Mouse (Mus musculus): ENCODE results near the gene Alg1. TPM values are rescaled to one million over a fixed set of nuclear protein-coding genes. Genes with fewer than 3 reads are reported as not detected.
"Not testable (repeated sequence)": the region's sequence is repeated elsewhere in the genome, so short reads cannot be mapped to it uniquely, and the experiment has no call there.

Gene Alg1
- polyA plus RNA-seq, 1 experiment from 2014 or later: 17.3 TPM

DNA sequence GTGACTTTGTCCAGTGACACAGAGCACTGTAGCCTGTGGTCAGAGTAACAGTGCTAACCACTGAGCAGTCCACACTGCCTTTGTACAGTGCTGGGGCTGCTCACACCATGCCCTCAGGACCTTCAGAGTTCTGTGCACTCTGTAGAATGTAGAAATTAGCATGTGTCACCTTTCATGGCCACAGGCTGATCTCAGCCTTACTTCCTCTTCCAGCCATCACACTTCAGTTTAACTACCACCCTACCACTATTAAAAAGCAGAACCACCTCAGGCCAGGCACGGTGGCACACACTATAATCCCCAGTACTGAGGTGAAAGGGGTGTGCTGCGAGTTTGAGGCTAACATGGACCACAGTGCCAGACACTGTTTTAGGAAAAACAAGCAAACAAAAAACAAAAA lies 23.1 kb upstream of the Alg1 start:
- 33% methylated on average over 2 of the region's 2 CpGs for WGBS (ENCODE audit: insufficient replicate concordance)
- H3K4me2 ChIP-seq: no peak overlapping the region
- H3K9me3 ChIP-seq (replicated peaks): no peaks in the 10 kb centered on the region
- H3K9ac ChIP-seq: no peak overlapping the region
- 0 out of 2 replicates have a peak, but pooled peaks have one; percentile 27 for ATAC-seq
- 0 out of 2 replicates have a peak, but pooled peaks cover 4% of the 10 kb centered on the region for H3K27me3 ChIP-seq (replicated peaks)
- H3K27ac ChIP-seq: no peak overlapping the region
- H3K4me3 ChIP-seq: no peak overlapping the region
- H3K36me3 ChIP-seq: no peaks in the 10 kb centered on the region
- no peaks in the 10 kb centered on the region for H3K4me1 ChIP-seq

DNA sequence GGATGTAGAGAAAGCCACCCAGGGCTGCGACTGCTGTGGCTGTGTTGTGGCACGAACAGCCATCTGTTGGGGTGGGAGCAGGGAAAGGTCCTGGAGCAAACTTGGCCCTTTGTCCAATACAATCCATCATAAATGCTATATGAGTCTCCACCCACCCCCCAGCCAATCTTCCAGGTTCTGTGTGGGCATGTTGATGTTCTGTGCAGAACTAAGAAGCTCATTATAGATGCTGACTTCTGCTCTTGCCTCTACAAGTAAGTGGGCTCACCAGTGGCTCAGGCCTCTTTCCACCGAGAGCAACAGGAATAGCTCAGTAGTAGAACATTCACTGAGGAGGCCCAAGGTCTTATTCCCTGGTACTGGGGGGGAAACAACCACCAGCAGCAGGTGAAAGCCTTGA lies 21.3 kb upstream of the Alg1 start:
- no peaks in the 10 kb centered on the region for H3K36me3 ChIP-seq
- 83% methylated on average over 3 of the region's 3 CpGs for WGBS (ENCODE audit: insufficient replicate concordance)
- H3K4me1 ChIP-seq: no peaks in the 10 kb centered on the region
- H3K9me3 ChIP-seq (replicated peaks): no peaks in the 10 kb centered on the region
- H3K4me2 ChIP-seq: no peak overlapping the region
- H3K4me3 ChIP-seq: no peak overlapping the region
- H3K27me3 ChIP-seq (replicated peaks): 0 out of 2 replicates have a peak, but pooled peaks cover 4% of the 10 kb centered on the region
- no peak overlapping the region for H3K27ac ChIP-seq
- ATAC-seq: no peak
- H3K9ac ChIP-seq: no peak overlapping the region

DNA sequence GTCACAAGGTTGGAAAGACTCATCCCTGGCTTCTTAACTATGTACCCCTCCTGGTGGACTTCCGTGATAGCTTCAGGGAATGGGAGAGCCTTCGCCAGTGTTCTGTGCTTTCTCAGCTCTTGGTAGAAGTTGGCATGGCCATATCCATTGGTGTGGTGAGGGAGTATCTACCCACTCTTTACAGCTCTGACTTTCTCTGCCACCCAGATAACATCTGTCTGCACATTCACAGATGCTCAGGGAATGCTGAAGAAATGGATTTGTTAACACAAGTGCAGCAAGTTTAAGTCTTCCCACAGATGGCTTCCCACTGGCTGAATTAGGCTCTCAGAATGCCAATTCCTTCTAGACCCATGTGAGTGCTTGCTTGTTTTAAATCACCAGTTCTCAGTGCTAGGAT lies 19.3 kb upstream of the Alg1 start:
- Histone ChIP-seq H3K27me3 (replicated peaks) (peaks cover 13% of the 10 kb centered on the region), H3K27ac (no peak overlapping the region), H3K9me3 (replicated peaks) (no peaks in the 10 kb centered on the region), H3K4me2 (no peak overlapping the region), H3K9ac (no peak overlapping the region), H3K4me1 (no peaks in the 10 kb centered on the region), H3K4me3 (no peak overlapping the region), H3K36me3 (no peaks in the 10 kb centered on the region)
- no peak for ATAC-seq
- 64% methylated on average over 2 of the region's 2 CpGs for WGBS (ENCODE audit: insufficient replicate concordance)

- no peaks in the 10 kb centered on the region for H3K9me3 ChIP-seq (replicated peaks)
- WGBS (ENCODE audit: insufficient replicate concordance): 55% methylated on average over 6 of the region's 6 CpGs
These were observed 16.7 kb upstream of the Alg1 start for GRCm38 (mm10) chr16:5216686-5217085.

DNA sequence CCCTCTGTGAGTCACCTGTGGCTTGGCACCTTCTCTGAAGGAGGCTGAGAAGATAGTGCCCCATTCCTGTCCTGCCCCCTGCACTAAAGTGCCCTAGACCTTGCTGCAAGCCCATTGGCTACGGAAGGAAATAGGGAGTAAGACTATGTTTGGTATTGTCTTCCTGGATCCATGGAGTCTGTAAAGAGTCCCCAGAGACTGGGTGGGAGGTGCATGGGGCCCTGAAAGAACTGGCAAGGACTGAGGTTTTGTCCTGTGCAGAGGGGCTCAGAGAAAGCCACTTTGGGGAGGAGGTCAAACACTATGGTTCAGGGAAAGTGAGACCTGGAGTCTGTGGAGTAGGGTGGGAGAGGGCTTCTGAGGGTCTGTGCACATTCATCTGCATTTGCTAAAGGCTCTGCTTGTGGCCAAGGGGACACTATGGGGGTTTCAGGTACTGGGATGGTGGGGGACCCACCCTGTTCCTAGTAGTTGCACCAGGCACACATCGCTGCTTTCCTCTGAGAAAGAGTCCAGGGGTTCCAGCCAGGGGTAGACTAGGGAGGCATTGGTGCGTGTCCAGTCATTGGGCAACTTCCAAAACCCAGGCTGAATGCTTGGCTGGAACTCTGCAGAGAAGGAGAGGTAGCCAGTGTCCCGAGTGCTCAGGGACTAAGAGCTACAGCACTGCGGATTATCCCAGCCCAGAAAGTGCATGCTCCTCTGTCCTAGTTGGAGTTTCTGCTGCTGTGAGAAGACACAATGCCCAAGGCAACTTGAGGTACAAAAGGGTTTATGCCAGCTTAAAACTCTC lies 15.9 kb upstream of the Alg1 start:
- H3K9me3 ChIP-seq (replicated peaks): no peaks in the 10 kb centered on the region
- H3K4me2 ChIP-seq: no peak overlapping the region
- H3K27ac ChIP-seq: no peak overlapping the region
- peaks cover 24% of the 10 kb centered on the region for H3K27me3 ChIP-seq (replicated peaks)
- H3K9ac ChIP-seq: no peak overlapping the region
- no peak overlapping the region for H3K4me3 ChIP-seq
- H3K36me3 ChIP-seq: no peaks in the 10 kb centered on the region
- WGBS (ENCODE audit: insufficient replicate concordance): 61% methylated on average over 5 of the region's 5 CpGs
- no peaks in the 10 kb centered on the region for H3K4me1 ChIP-seq
- no peak for ATAC-seq

More at GRCm38 (mm10) chr16:5216686-5217085, 16.7 kb upstream of the Alg1 start:
- Histone ChIP-seq H3K36me3 (no peaks in the 10 kb centered on the region), H3K4me3 (no peak overlapping the region), H3K9ac (no peak overlapping the region), H3K27me3 (replicated peaks) (peaks cover 18% of the 10 kb centered on the region), H3K27ac (no peak overlapping the region), H3K4me1 (no peaks in the 10 kb centered on the region), H3K4me2 (no peak overlapping the region)
- no peak for ATAC-seq

- H3K27ac ChIP-seq: no peak overlapping the region
- peaks cover 20% of the 10 kb centered on the region for H3K27me3 ChIP-seq (replicated peaks)
- no peaks in the 10 kb centered on the region for H3K9me3 ChIP-seq (replicated peaks)
- H3K9ac ChIP-seq: no peak overlapping the region
- H3K4me3 ChIP-seq: no peak overlapping the region
- WGBS (ENCODE audit: insufficient replicate concordance): 53% methylated on average over 4 of the region's 4 CpGs
- H3K4me1 ChIP-seq: no peaks in the 10 kb centered on the region
- no peak for ATAC-seq
- no peaks in the 10 kb centered on the region for H3K36me3 ChIP-seq
- H3K4me2 ChIP-seq: no peak overlapping the region
These were observed 12.0 kb upstream of the Alg1 start for GRCm38 (mm10) chr16:5221403-5221802.

GRCm38 (mm10) chr16:5222140-5222539 lies 11.3 kb upstream of the Alg1 start, which contains the start of gene AU021092:
AU021092 (minus strand) TSS chr16:5222299.
- no peaks in the 10 kb centered on the region for H3K4me1 ChIP-seq
- H3K36me3 ChIP-seq: no peaks in the 10 kb centered on the region
- H3K9me3 ChIP-seq (replicated peaks): no peaks in the 10 kb centered on the region
- peaks cover 20% of the 10 kb centered on the region for H3K27me3 ChIP-seq (replicated peaks)
- ATAC-seq: no peak
- WGBS (ENCODE audit: insufficient replicate concordance): 55% methylated on average over 6 of the region's 6 CpGs
- no peak within 1 kb of the TSS for H3K4me2 ChIP-seq
- H3K4me3 ChIP-seq: no peak within 1 kb of the TSS
- no peak within 1 kb of the TSS for H3K9ac ChIP-seq
- H3K27ac ChIP-seq: no peak within 1 kb of the TSS

DNA sequence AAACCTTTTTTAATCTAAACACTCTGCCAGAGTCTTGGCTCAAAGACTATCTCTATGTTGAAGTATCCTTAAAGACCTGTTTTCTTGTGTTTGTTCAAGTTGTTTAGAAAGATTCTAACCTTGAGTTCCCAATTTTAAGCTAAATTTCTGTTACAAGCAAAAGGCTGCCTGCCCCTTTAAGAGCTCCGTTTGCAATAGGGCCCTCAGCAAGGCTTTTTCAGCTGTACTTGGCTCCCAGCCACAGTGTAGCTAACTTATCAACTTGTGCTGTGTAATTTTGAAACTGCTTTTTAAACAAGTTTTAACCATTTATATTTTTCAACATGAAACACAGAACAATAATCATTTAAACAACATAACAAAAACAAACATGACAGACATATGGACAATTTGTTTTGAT lies 6.9 kb upstream of the Alg1 start:
- H3K4me3 ChIP-seq; H3K4me2 ChIP-seq; H3K4me1 ChIP-seq; H3K27me3 ChIP-seq (replicated peaks); H3K9me3 ChIP-seq (replicated peaks); H3K36me3 ChIP-seq; H3K27ac ChIP-seq; ATAC-seq; H3K9ac ChIP-seq: not testable (repeated sequence)
- 17% methylated on average over 1 of the region's 1 CpGs for WGBS (ENCODE audit: insufficient replicate concordance)

GRCm38 (mm10) chr16:5227501-5227900 lies 5.9 kb upstream of the Alg1 start:
- not testable (repeated sequence) for H3K27me3 ChIP-seq (replicated peaks); H3K9ac ChIP-seq; H3K4me3 ChIP-seq; H3K9me3 ChIP-seq (replicated peaks); H3K4me1 ChIP-seq; ATAC-seq; H3K27ac ChIP-seq; H3K36me3 ChIP-seq; H3K4me2 ChIP-seq
- 71% methylated on average over 19 of the region's 19 CpGs for WGBS (ENCODE audit: insufficient replicate concordance)

DNA sequence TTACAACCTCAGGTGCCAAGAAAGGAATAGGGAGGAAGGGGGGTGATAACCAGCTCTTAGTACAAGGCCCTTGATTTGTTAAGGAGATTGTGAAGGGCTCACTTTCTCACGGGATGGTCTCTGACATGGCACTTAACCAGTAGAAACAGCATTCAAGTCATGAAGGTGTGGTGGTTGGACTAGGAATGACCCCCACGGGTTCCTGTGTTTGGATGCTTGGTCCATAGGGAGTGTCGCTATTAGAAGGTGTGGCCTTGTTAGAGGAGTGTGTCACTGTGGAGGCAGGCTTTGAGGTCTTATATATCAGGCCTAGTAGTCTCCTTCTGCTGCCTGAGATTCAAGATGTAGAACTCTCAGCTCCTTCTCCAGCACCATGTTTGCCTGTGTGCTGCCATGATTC lies 5.3 kb upstream of the Alg1 start:
- not testable (repeated sequence) for ATAC-seq; H3K4me3 ChIP-seq; H3K27ac ChIP-seq; H3K9ac ChIP-seq; H3K4me2 ChIP-seq; H3K27me3 ChIP-seq (replicated peaks); H3K4me1 ChIP-seq; H3K36me3 ChIP-seq; H3K9me3 ChIP-seq (replicated peaks)
- WGBS (ENCODE audit: insufficient replicate concordance): 58% methylated on average over 3 of the region's 3 CpGs

- peak overlapping the region; percentile 89 for H3K4me3 ChIP-seq
- H3K27me3 ChIP-seq (replicated peaks): no peaks in the 10 kb centered on the region
- peak overlapping the region; percentile 90 for H3K4me2 ChIP-seq
- H3K9me3 ChIP-seq (replicated peaks): no peaks in the 10 kb centered on the region
- no peak overlapping the region for H3K9ac ChIP-seq
- H3K36me3 ChIP-seq: peaks cover 10% of the 10 kb centered on the region
- 62% methylated on average over 4 of the region's 4 CpGs for WGBS (ENCODE audit: insufficient replicate concordance)
- no peak for ATAC-seq
- H3K27ac ChIP-seq: no peak overlapping the region
- H3K4me1 ChIP-seq: peaks cover 21% of the 10 kb centered on the region
These were observed 439 bp upstream of the Alg1 start for GRCm38 (mm10) chr16:5232982-5233381.

- no peak overlapping the region for H3K4me2 ChIP-seq
- no peaks in the 10 kb centered on the region for H3K4me1 ChIP-seq
- H3K27ac ChIP-seq: no peak overlapping the region
- no peaks in the 10 kb centered on the region for H3K27me3 ChIP-seq (replicated peaks)
- H3K36me3 ChIP-seq: peaks cover 84% of the 10 kb centered on the region
- no peaks in the 10 kb centered on the region for H3K9me3 ChIP-seq (replicated peaks)
- WGBS (ENCODE audit: insufficient replicate concordance): 82% methylated on average over 4 of the region's 4 CpGs
- no peak overlapping the region for H3K9ac ChIP-seq
- ATAC-seq: no peak
- H3K4me3 ChIP-seq: no peak overlapping the region
These were observed 8.9 kb downstream of the Alg1 start for GRCm38 (mm10) chr16:5242355-5242754.

- no peak for ATAC-seq
- Histone ChIP-seq H3K4me3 (no peak overlapping the region), H3K27me3 (replicated peaks) (no peaks in the 10 kb centered on the region), H3K4me1 (no peaks in the 10 kb centered on the region), H3K9ac (no peak overlapping the region), H3K27ac (no peak overlapping the region), H3K4me2 (no peak overlapping the region), H3K9me3 (replicated peaks) (no peaks in the 10 kb centered on the region), H3K36me3 (peaks cover 89% of the 10 kb centered on the region)
- 76% methylated on average over 6 of the region's 6 CpGs for WGBS (ENCODE audit: insufficient replicate concordance)
These were observed 9.5 kb downstream of the Alg1 start for GRCm38 (mm10) chr16:5242882-5243281.
